Mouse (Mus musculus) adrenal gland, adult 10 weeks (tissue): ENCODE measurements around the gene Cnot6. TPM values are rescaled to one million over a fixed set of nuclear protein-coding genes. Genes with fewer than 3 reads are reported as not detected.

Experiments
- polyA plus RNA-seq: library from polyadenylated mRNA; stranded (reverse); fragments of 350-450 nt; fragmentation: Illumina TruSeq; extraction: RNeasy Lipid Tissue Mini Kit (QIAGEN cat#74804); gene quantifications from one replicate; pipeline ENCODE4 v1.2.3, GENCODE M21; 2014; ENCODE audit warnings: low read depth, low replicate concordance

Gene Cnot6
- polyA plus RNA-seq: 187 TPM

GRCm38 (mm10) chr11:49712555-49713335 lies at the start of gene Cnot6:
Gene Cnot6 (minus strand): TSS chr11:49712723.

GRCm38 (mm10) chr11:49663310-49663709 lies 49.2 kb downstream of the Cnot6 start, which contains the start of gene Scgb3a1:
Gene Scgb3a1 (plus strand): TSS chr11:49663610.

Other genes with a start within 250 kb of the Cnot6 start
- not detected for gene Olfr1386, start 247.7 kb downstream of the Cnot6 start, polyA plus RNA-seq
- gene Olfr1385, start 223.7 kb downstream of the Cnot6 start, polyA plus RNA-seq: not detected
- not detected for gene Olfr1384, start 206.0 kb downstream of the Cnot6 start, polyA plus RNA-seq
- gene Olfr1383, start 193.1 kb downstream of the Cnot6 start, polyA plus RNA-seq: not detected
- gene Olfr1382, start 184.5 kb downstream of the Cnot6 start, polyA plus RNA-seq: not detected
- not detected for gene Olfr1381, start 169.3 kb downstream of the Cnot6 start, polyA plus RNA-seq
- gene Olfr1380, start 155.8 kb downstream of the Cnot6 start, polyA plus RNA-seq: not detected
- 4.5 TPM for gene Flt4, start 103.5 kb downstream of the Cnot6 start, polyA plus RNA-seq
- gene Scgb3a1, start 49.1 kb downstream of the Cnot6 start, polyA plus RNA-seq: not detected
- gene Gfpt2, start 81.5 kb upstream of the Cnot6 start, polyA plus RNA-seq: 2.6 TPM
- 168 TPM for gene Mapk9, start 134.0 kb upstream of the Cnot6 start, polyA plus RNA-seq
- not detected for gene Rasgef1c, start 189.1 kb upstream of the Cnot6 start, polyA plus RNA-seq